Mouse (Mus musculus): Measurements from ENCODE around the gene Bach1. TPM values are rescaled to one million over a fixed set of nuclear protein-coding genes. Genes with fewer than 3 reads are reported as not detected.

The Bach1 gene
- polyA plus RNA-seq, 1 experiment from 2014 or later = 9.8 TPM

- H3K27me3 ChIP-seq (ENCODE audit: control insufficient read depth, insufficient read depth, low read length) = no peaks in the 10 kb centered on the region
- H3K9ac ChIP-seq (ENCODE audit: low read length) = no peak overlapping the region
- H3K9me3 ChIP-seq (replicated peaks; ENCODE audit: control insufficient read depth, low read length) = no peaks in the 10 kb centered on the region
- peak overlapping the region; percentile 49 for H3K4me2 ChIP-seq (ENCODE audit: low read depth, low read length)
- H3K36me3 ChIP-seq (ENCODE audit: control insufficient read depth, insufficient read depth) = no peaks in the 10 kb centered on the region
- ATAC-seq (replicated peaks; ENCODE audit: extremely low read depth, insufficient read depth, low FRiP score) = peak; percentile 23
- peak overlapping the region; percentile 40 for H3K27ac ChIP-seq (ENCODE audit: low read length)
- H3K4me1 ChIP-seq (ENCODE audit: control insufficient read depth, insufficient read depth, low read length) = no peaks in the 10 kb centered on the region; the same call in none of the 2 replicates
- no peak overlapping the region for H3K4me3 ChIP-seq (ENCODE audit: low read length)
- 77% methylated on average over 8 of the region's 8 CpGs for WGBS
Measured at GRCm38 (mm10) chr16:87661636-87662035, 37.1 kb upstream of the Bach1 start.

- Histone ChIP-seq H3K36me3 (ENCODE audit: control insufficient read depth, insufficient read depth) (no peaks in the 10 kb centered on the region), H3K27ac (ENCODE audit: low read length) (no peak overlapping the region), H3K4me1 (ENCODE audit: control insufficient read depth, insufficient read depth, low read length) (no peaks in the 10 kb centered on the region; the same call in none of the 2 replicates), H3K4me2 (ENCODE audit: low read depth, low read length) (no peak overlapping the region), H3K27me3 (ENCODE audit: control insufficient read depth, insufficient read depth, low read length) (no peaks in the 10 kb centered on the region), H3K4me3 (ENCODE audit: low read length) (no peak overlapping the region), H3K9ac (ENCODE audit: low read length) (no peak overlapping the region), H3K9me3 (replicated peaks; ENCODE audit: control insufficient read depth, low read length) (no peaks in the 10 kb centered on the region)
- no peak for ATAC-seq (replicated peaks; ENCODE audit: extremely low read depth, insufficient read depth, low FRiP score)
- 88% methylated on average over 2 of the region's 2 CpGs for WGBS
Measured at GRCm38 (mm10) chr16:87662528-87662927, 36.2 kb upstream of the Bach1 start.

GRCm38 (mm10) chr16:87663890-87664289 is 34.9 kb upstream of the Bach1 start:
- H3K4me2 ChIP-seq (ENCODE audit: low read depth, low read length) = no peak overlapping the region
- 41% methylated on average over 6 of the region's 6 CpGs for whole genome bisulfite sequencing
- H3K4me1 ChIP-seq (ENCODE audit: control insufficient read depth, insufficient read depth, low read length) = no peaks in the 10 kb centered on the region; the same call in none of the 2 replicates
- H3K36me3 ChIP-seq (ENCODE audit: control insufficient read depth, insufficient read depth) = no peaks in the 10 kb centered on the region
- 0 out of 2 replicates have a peak, but pooled peaks have one; percentile 32 for ATAC-seq (replicated peaks; ENCODE audit: extremely low read depth, insufficient read depth, low FRiP score)
- no peaks in the 10 kb centered on the region for H3K9me3 ChIP-seq (replicated peaks; ENCODE audit: control insufficient read depth, low read length)
- H3K9ac ChIP-seq (ENCODE audit: low read length) = no peak overlapping the region
- H3K27ac ChIP-seq (ENCODE audit: low read length) = no peak overlapping the region
- no peak overlapping the region for H3K4me3 ChIP-seq (ENCODE audit: low read length)
- H3K27me3 ChIP-seq (ENCODE audit: control insufficient read depth, insufficient read depth, low read length) = no peaks in the 10 kb centered on the region

GRCm38 (mm10) chr16:87665246-87665645 is 33.5 kb upstream of the Bach1 start:
- H3K36me3 ChIP-seq (ENCODE audit: control insufficient read depth, insufficient read depth) = no peaks in the 10 kb centered on the region
- H3K4me2 ChIP-seq (ENCODE audit: low read depth, low read length) = no peak overlapping the region
- H3K9ac ChIP-seq (ENCODE audit: low read length) = no peak overlapping the region
- H3K9me3 ChIP-seq (replicated peaks; ENCODE audit: control insufficient read depth, low read length) = no peaks in the 10 kb centered on the region
- WGBS = 73% methylated on average over 9 of the region's 9 CpGs
- no peak overlapping the region for H3K27ac ChIP-seq (ENCODE audit: low read length)
- no peak for ATAC-seq (replicated peaks; ENCODE audit: extremely low read depth, insufficient read depth, low FRiP score)
- no peak overlapping the region for H3K4me3 ChIP-seq (ENCODE audit: low read length)
- H3K27me3 ChIP-seq (ENCODE audit: control insufficient read depth, insufficient read depth, low read length) = no peaks in the 10 kb centered on the region
- H3K4me1 ChIP-seq (ENCODE audit: control insufficient read depth, insufficient read depth, low read length) = peaks cover 3% of the 10 kb centered on the region

GRCm38 (mm10) chr16:87665752-87666619 is 32.8 kb upstream of the Bach1 start:
- H3K36me3 ChIP-seq (ENCODE audit: control insufficient read depth, insufficient read depth) = no peaks in the 10 kb centered on the region
- no peak overlapping the region for H3K4me2 ChIP-seq (ENCODE audit: low read depth, low read length)
- no peaks in the 10 kb centered on the region for H3K27me3 ChIP-seq (ENCODE audit: control insufficient read depth, insufficient read depth, low read length)
- peaks cover 3% of the 10 kb centered on the region for H3K4me1 ChIP-seq (ENCODE audit: control insufficient read depth, insufficient read depth, low read length)
- no peak overlapping the region for H3K27ac ChIP-seq (ENCODE audit: low read length)
- no peak overlapping the region for H3K4me3 ChIP-seq (ENCODE audit: low read length)
- no peak for ATAC-seq (replicated peaks; ENCODE audit: extremely low read depth, insufficient read depth, low FRiP score)
- 78% methylated on average over 19 of the region's 19 CpGs for WGBS
- no peak overlapping the region for H3K9ac ChIP-seq (ENCODE audit: low read length)
- no peaks in the 10 kb centered on the region for H3K9me3 ChIP-seq (replicated peaks; ENCODE audit: control insufficient read depth, low read length)

GRCm38 (mm10) chr16:87666620-87667004 is 32.1 kb upstream of the Bach1 start:
- no peaks in the 10 kb centered on the region for H3K9me3 ChIP-seq (replicated peaks; ENCODE audit: control insufficient read depth, low read length)
- no peaks in the 10 kb centered on the region for H3K36me3 ChIP-seq (ENCODE audit: control insufficient read depth, insufficient read depth)
- 71% methylated on average over 4 of the region's 4 CpGs for WGBS
- no peak overlapping the region for H3K4me2 ChIP-seq (ENCODE audit: low read depth, low read length)
- H3K27ac ChIP-seq (ENCODE audit: low read length) = no peak overlapping the region
- peaks cover 3% of the 10 kb centered on the region; the same call in 1 of the 2 replicates for H3K4me1 ChIP-seq (ENCODE audit: control insufficient read depth, insufficient read depth, low read length)
- no peak overlapping the region for H3K4me3 ChIP-seq (ENCODE audit: low read length)
- no peak overlapping the region for H3K9ac ChIP-seq (ENCODE audit: low read length)
- ATAC-seq (replicated peaks; ENCODE audit: extremely low read depth, insufficient read depth, low FRiP score) = no peak
- H3K27me3 ChIP-seq (ENCODE audit: control insufficient read depth, insufficient read depth, low read length) = no peaks in the 10 kb centered on the region

- 83% methylated on average over 6 of the region's 6 CpGs for WGBS
- H3K4me1 ChIP-seq (ENCODE audit: control insufficient read depth, insufficient read depth, low read length) = peaks cover 3% of the 10 kb centered on the region; the same call in 1 of the 2 replicates
- H3K36me3 ChIP-seq (ENCODE audit: control insufficient read depth, insufficient read depth) = no peaks in the 10 kb centered on the region
- ATAC-seq (replicated peaks; ENCODE audit: extremely low read depth, insufficient read depth, low FRiP score) = no peak
- H3K9ac ChIP-seq (ENCODE audit: low read length) = no peak overlapping the region
- no peaks in the 10 kb centered on the region for H3K27me3 ChIP-seq (ENCODE audit: control insufficient read depth, insufficient read depth, low read length)
- no peak overlapping the region for H3K4me3 ChIP-seq (ENCODE audit: low read length)
- H3K9me3 ChIP-seq (replicated peaks; ENCODE audit: control insufficient read depth, low read length) = no peaks in the 10 kb centered on the region
- no peak overlapping the region for H3K27ac ChIP-seq (ENCODE audit: low read length)
- no peak overlapping the region for H3K4me2 ChIP-seq (ENCODE audit: low read depth, low read length)
Measured at GRCm38 (mm10) chr16:87668002-87668401, 30.7 kb upstream of the Bach1 start.

GRCm38 (mm10) chr16:87670091-87670820 is 28.5 kb upstream of the Bach1 start:
- no peak overlapping the region for H3K27ac ChIP-seq (ENCODE audit: low read length)
- H3K27me3 ChIP-seq (ENCODE audit: control insufficient read depth, insufficient read depth, low read length) = no peaks in the 10 kb centered on the region
- H3K4me3 ChIP-seq (ENCODE audit: low read length) = no peak overlapping the region
- no peak for ATAC-seq (replicated peaks; ENCODE audit: extremely low read depth, insufficient read depth, low FRiP score)
- H3K9ac ChIP-seq (ENCODE audit: low read length) = no peak overlapping the region
- H3K4me1 ChIP-seq (ENCODE audit: control insufficient read depth, insufficient read depth, low read length) = peaks cover 3% of the 10 kb centered on the region; the same call in 1 of the 2 replicates
- H3K4me2 ChIP-seq (ENCODE audit: low read depth, low read length) = no peak overlapping the region
- WGBS = 66% methylated on average over 8 of the region's 8 CpGs
- no peaks in the 10 kb centered on the region for H3K36me3 ChIP-seq (ENCODE audit: control insufficient read depth, insufficient read depth)
- H3K9me3 ChIP-seq (replicated peaks; ENCODE audit: control insufficient read depth, low read length) = no peaks in the 10 kb centered on the region

GRCm38 (mm10) chr16:87670821-87671165 is 28.0 kb upstream of the Bach1 start:
- 83% methylated on average over 9 of the region's 9 CpGs for WGBS
- Histone ChIP-seq H3K4me2 (ENCODE audit: low read depth, low read length) (no peak overlapping the region), H3K27ac (ENCODE audit: low read length) (no peak overlapping the region), H3K4me1 (ENCODE audit: control insufficient read depth, insufficient read depth, low read length) (peaks cover 7% of the 10 kb centered on the region), H3K9ac (ENCODE audit: low read length) (no peak overlapping the region), H3K4me3 (ENCODE audit: low read length) (no peak overlapping the region), H3K36me3 (ENCODE audit: control insufficient read depth, insufficient read depth) (no peaks in the 10 kb centered on the region), H3K27me3 (ENCODE audit: control insufficient read depth, insufficient read depth, low read length) (no peaks in the 10 kb centered on the region), H3K9me3 (replicated peaks; ENCODE audit: control insufficient read depth, low read length) (no peaks in the 10 kb centered on the region)
- no peak for ATAC-seq (replicated peaks; ENCODE audit: extremely low read depth, insufficient read depth, low FRiP score)
